Mouse (Mus musculus) heart, embryonic 15.5 days (tissue): ENCODE measurements at regions not wholly inside any gene's neighbourhood (a gene's known extent, or its start where the extent isn't known, plus 50 kb on each side); places are given as distances from the start of the nearest gene placed in this dataset.

ENCODE experiments used
- ATAC-seq: fragments of 200-750 bp; cut with Nextera tagmentation; replicated peaks from 2 replicates; pipeline ENCODE4 v1.8.0; 2017; ENCODE audit warnings: low read depth, moderate TSS enrichment; ENCODE audit not compliant: insufficient number of reproducible peaks, insufficient read depth, low FRiP score
- H3K27ac ChIP-seq: fragments of 300-500 bp; sonication (generic); 2 replicates; pipeline ENCODE4 v1.5.1; 2015; ENCODE audit warnings: mild to moderate bottlenecking, inconsistent platforms
- H3K27me3 ChIP-seq: fragments of 300-500 bp; sonication (generic); 2 replicates; pipeline ENCODE4 v1.6.1; 2015; ENCODE audit warnings: inconsistent platforms
- H3K36me3 ChIP-seq: fragments of 300-500 bp; sonication (generic); 2 replicates; pipeline ENCODE4 v1.6.1; 2015; ENCODE audit warnings: mild to moderate bottlenecking, inconsistent platforms
- H3K4me1 ChIP-seq: fragments of 300-500 bp; sonication (generic); replicated peaks from 2 replicates; pipeline ENCODE4 v1.6.1; 2015; ENCODE audit warnings: inconsistent platforms
- H3K4me2 ChIP-seq: fragments of 300-500 bp; sonication (generic); 2 replicates; pipeline ENCODE4 v1.6.1; 2015; ENCODE audit warnings: inconsistent platforms, mild to moderate bottlenecking, moderate library complexity
- H3K4me3 ChIP-seq: fragments of 300-500 bp; sonication (generic); 2 replicates; pipeline ENCODE4 v1.5.1; 2015; ENCODE audit warnings: mild to moderate bottlenecking, inconsistent platforms
- H3K9ac ChIP-seq: fragments of 300-500 bp; sonication (generic); 2 replicates; pipeline ENCODE4 v1.6.1; 2015; ENCODE audit warnings: mild to moderate bottlenecking, inconsistent platforms
- H3K9me3 ChIP-seq: fragments of 300-500 bp; sonication (generic); replicated peaks from 2 replicates; pipeline ENCODE4 v1.6.1; 2016; ENCODE audit warnings: inconsistent platforms
- WGBS: fragments of 180-500 bp; shearing (Covaris S2); methylation state at CpG from one replicate; pipeline ENCODE4 v1.1.7; 2015; ENCODE audit warnings: mixed read lengths; 5-methylcytosine and 5-hydroxymethylcytosine counted together

- H3K9me3 ChIP-seq: no peaks in the 10 kb centered on the region
- H3K27me3 ChIP-seq: no peaks in the 10 kb centered on the region
- no peak overlapping the region for H3K4me2 ChIP-seq
- no peak for ATAC-seq
- WGBS: 56% methylated on average over 1 of the region's 1 CpGs
- H3K9ac ChIP-seq: no peak overlapping the region
- no peak overlapping the region for H3K4me3 ChIP-seq
- 0 out of 2 replicates have a peak, but pooled peaks cover 2% of the 10 kb centered on the region for H3K4me1 ChIP-seq
- no peaks in the 10 kb centered on the region for H3K36me3 ChIP-seq
- H3K27ac ChIP-seq: no peak overlapping the region
Measured at GRCm38 (mm10) chr2:84241986-84242385, 183.2 kb downstream of the Calcrl start.

DNA sequence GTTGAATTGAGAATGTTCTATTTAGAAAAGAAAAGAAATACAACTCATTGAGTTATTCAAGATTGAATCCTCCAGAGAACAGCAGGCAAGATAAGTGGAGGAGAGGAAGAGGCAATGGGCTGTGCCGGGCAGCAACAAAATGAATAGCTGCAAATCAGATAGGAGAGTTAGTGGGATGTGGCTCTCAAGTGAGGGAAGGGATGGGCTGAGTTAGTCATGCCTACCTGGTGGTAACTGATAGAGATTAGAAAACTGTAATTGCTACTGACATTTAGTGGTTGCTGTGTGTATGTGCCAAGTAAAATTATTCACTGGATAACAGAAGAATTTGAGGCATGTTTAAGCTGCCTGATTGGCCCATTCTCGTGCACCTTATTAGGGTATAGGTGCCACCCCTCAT, 179.3 kb downstream of the Calcrl start:
- H3K9ac ChIP-seq: no peak overlapping the region
- 55% methylated on average over 2 of the region's 2 CpGs for WGBS
- H3K4me3 ChIP-seq: no peak overlapping the region
- ATAC-seq: no peak
- no peaks in the 10 kb centered on the region for H3K9me3 ChIP-seq
- no peak overlapping the region for H3K27ac ChIP-seq
- H3K27me3 ChIP-seq: no peaks in the 10 kb centered on the region
- H3K4me1 ChIP-seq: 0 out of 2 replicates have a peak, but pooled peaks cover 2% of the 10 kb centered on the region
- H3K36me3 ChIP-seq: no peaks in the 10 kb centered on the region
- H3K4me2 ChIP-seq: no peak overlapping the region

GRCm38 (mm10) chr2:84246562-84246961, 178.6 kb downstream of the Calcrl start:
- ATAC-seq: no peak
- 0 out of 2 replicates have a peak, but pooled peaks cover 2% of the 10 kb centered on the region for H3K4me1 ChIP-seq

DNA sequence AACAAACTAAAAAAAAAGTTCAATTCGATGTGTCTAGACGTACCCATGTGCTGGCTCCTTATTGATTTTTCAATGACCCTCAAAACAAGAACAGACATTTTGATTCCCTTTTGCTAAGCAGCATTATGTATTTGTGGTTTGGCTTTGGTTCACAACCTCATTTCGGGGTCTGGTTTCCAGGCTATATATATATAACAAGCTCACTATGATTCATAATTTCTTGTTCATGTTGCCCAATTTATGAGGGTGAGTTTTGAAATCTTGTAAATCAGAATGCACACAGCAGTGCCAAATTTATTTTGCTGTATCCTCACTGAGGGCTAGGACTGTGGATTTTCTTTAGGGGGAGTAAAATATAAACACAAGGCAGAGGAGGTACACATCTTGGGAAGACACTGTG, 177.0 kb downstream of the Calcrl start:
- 86% methylated on average over 3 of the region's 3 CpGs for WGBS
- H3K27me3 ChIP-seq: no peaks in the 10 kb centered on the region

More at GRCm38 (mm10) chr2:84246562-84246961, 178.6 kb downstream of the Calcrl start:
- H3K9me3 ChIP-seq: no peaks in the 10 kb centered on the region
- no peaks in the 10 kb centered on the region for H3K36me3 ChIP-seq
- H3K9ac ChIP-seq: no peak overlapping the region
- WGBS: 49% methylated on average over 2 of the region's 2 CpGs
- H3K4me2 ChIP-seq: no peak overlapping the region
- no peak overlapping the region for H3K27ac ChIP-seq
- H3K27me3 ChIP-seq: no peaks in the 10 kb centered on the region
- H3K4me3 ChIP-seq: no peak overlapping the region

GRCm38 (mm10) chr2:84249871-84250270, 175.3 kb downstream of the Calcrl start:
- 0 out of 2 replicates have a peak, but pooled peaks cover 2% of the 10 kb centered on the region for H3K4me1 ChIP-seq
- no peak overlapping the region for H3K4me3 ChIP-seq
- H3K9me3 ChIP-seq: no peaks in the 10 kb centered on the region
- no peaks in the 10 kb centered on the region for H3K36me3 ChIP-seq
- 0 out of 2 replicates have a peak overlapping the region, but pooled peaks have one; percentile 47 for H3K27ac ChIP-seq
- ATAC-seq: no peak
- H3K9ac ChIP-seq: no peak overlapping the region
- WGBS: 33% methylated on average over 3 of the region's 3 CpGs
- no peak overlapping the region for H3K4me2 ChIP-seq
- no peaks in the 10 kb centered on the region for H3K27me3 ChIP-seq

More for the DNA sequence above, 177.0 kb downstream of the Calcrl start:
- Histone ChIP-seq H3K27ac (no peak overlapping the region), H3K9me3 (no peaks in the 10 kb centered on the region), H3K9ac (no peak overlapping the region), H3K4me3 (no peak overlapping the region), H3K4me1 (0 out of 2 replicates have a peak, but pooled peaks cover 2% of the 10 kb centered on the region), H3K4me2 (no peak overlapping the region), H3K36me3 (no peaks in the 10 kb centered on the region)
- no peak for ATAC-seq

GRCm38 (mm10) chr2:84252076-84252475, 173.1 kb downstream of the Calcrl start:
- no peak overlapping the region for H3K27ac ChIP-seq
- no peaks in the 10 kb centered on the region for H3K4me1 ChIP-seq
- no peak overlapping the region for H3K4me3 ChIP-seq
- 64% methylated on average over 1 of the region's 1 CpGs for WGBS
- no peaks in the 10 kb centered on the region for H3K36me3 ChIP-seq
- H3K4me2 ChIP-seq: no peak overlapping the region
- no peak for ATAC-seq
- no peaks in the 10 kb centered on the region for H3K27me3 ChIP-seq
- H3K9ac ChIP-seq: no peak overlapping the region
- no peaks in the 10 kb centered on the region for H3K9me3 ChIP-seq

- H3K4me1 ChIP-seq: no peaks in the 10 kb centered on the region
- no peak overlapping the region for H3K4me2 ChIP-seq
- H3K4me3 ChIP-seq: no peak overlapping the region
- H3K36me3 ChIP-seq: no peaks in the 10 kb centered on the region
- no peak overlapping the region for H3K9ac ChIP-seq
- no peaks in the 10 kb centered on the region for H3K27me3 ChIP-seq
- 73% methylated on average over 2 of the region's 2 CpGs for WGBS
- no peak overlapping the region for H3K27ac ChIP-seq
- no peaks in the 10 kb centered on the region for H3K9me3 ChIP-seq
- ATAC-seq: no peak
Measured at GRCm38 (mm10) chr2:84258339-84259006, 166.7 kb downstream of the Calcrl start.

DNA sequence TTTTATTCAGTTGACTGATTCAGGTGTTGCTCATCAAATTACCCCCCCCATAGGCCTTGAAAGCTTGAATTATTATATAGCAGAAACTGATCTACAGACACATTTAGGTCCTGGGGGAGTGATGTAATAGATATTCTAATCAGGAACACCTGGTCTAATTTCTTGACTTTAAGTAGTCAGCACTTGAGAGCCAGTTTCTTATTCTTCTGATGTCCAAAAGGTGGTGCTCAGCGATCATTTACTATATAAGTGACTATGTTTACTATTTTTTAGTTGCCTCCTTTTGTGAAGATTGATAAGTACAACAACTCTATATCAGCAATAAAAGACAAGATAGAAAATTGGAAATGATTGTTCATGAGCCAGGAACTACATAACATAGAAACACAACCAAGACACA, 166.0 kb downstream of the Calcrl start:
- Histone ChIP-seq H3K36me3 (no peaks in the 10 kb centered on the region), H3K27ac (no peak overlapping the region), H3K4me3 (no peak overlapping the region), H3K9ac (no peak overlapping the region), H3K4me2 (no peak overlapping the region), H3K4me1 (no peaks in the 10 kb centered on the region; the same call in 1 of the 2 replicates), H3K27me3 (no peaks in the 10 kb centered on the region), H3K9me3 (no peaks in the 10 kb centered on the region)
- 76% methylated on average over 1 of the region's 1 CpGs for WGBS
- no peak for ATAC-seq

DNA sequence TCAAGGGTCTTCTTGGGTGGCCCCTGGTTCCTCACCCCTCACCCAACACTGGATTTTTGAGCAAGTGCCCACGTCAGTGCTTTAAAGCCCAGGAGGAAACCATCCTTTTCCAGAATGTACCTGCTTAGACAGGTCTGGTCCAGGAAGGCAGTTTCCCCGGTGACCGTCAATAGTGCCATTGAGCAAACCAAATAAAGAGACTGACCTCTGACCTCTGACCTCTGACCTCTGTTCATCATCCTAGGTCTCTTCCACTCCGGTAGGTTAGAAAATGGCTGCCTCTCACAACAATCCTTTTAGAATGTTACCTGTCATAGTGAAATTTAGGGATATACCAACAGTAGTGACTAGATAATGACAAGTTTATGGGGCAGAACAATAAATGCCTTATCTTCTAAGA, 164.5 kb downstream of the Calcrl start:
- Histone ChIP-seq H3K4me2 (no peak overlapping the region), H3K4me1 (no peaks in the 10 kb centered on the region; the same call in 1 of the 2 replicates), H3K9ac (no peak overlapping the region), H3K9me3 (no peaks in the 10 kb centered on the region), H3K4me3 (no peak overlapping the region), H3K27me3 (no peaks in the 10 kb centered on the region), H3K36me3 (no peaks in the 10 kb centered on the region), H3K27ac (no peak overlapping the region)
- no peak for ATAC-seq
- 84% methylated on average over 4 of the region's 4 CpGs for WGBS

GRCm38 (mm10) chr2:84261481-84261880, 163.7 kb downstream of the Calcrl start:
- Histone ChIP-seq H3K4me1 (no peaks in the 10 kb centered on the region; the same call in 1 of the 2 replicates), H3K9ac (no peak overlapping the region), H3K4me2 (no peak overlapping the region), H3K36me3 (no peaks in the 10 kb centered on the region), H3K9me3 (no peaks in the 10 kb centered on the region), H3K27me3 (no peaks in the 10 kb centered on the region), H3K4me3 (no peak overlapping the region), H3K27ac (no peak overlapping the region)
- ATAC-seq: no peak
- WGBS: 85% methylated on average over 5 of the region's 5 CpGs

GRCm38 (mm10) chr2:84264485-84264884, 160.7 kb downstream of the Calcrl start:
- Histone ChIP-seq H3K4me2 (no peak overlapping the region), H3K9me3 (no peaks in the 10 kb centered on the region), H3K36me3 (no peaks in the 10 kb centered on the region), H3K4me1 (no peaks in the 10 kb centered on the region; the same call in 1 of the 2 replicates), H3K27me3 (no peaks in the 10 kb centered on the region), H3K27ac (no peak overlapping the region), H3K9ac (no peak overlapping the region), H3K4me3 (no peak overlapping the region)
- ATAC-seq: no peak
- WGBS: 54% methylated on average over 2 of the region's 2 CpGs

DNA sequence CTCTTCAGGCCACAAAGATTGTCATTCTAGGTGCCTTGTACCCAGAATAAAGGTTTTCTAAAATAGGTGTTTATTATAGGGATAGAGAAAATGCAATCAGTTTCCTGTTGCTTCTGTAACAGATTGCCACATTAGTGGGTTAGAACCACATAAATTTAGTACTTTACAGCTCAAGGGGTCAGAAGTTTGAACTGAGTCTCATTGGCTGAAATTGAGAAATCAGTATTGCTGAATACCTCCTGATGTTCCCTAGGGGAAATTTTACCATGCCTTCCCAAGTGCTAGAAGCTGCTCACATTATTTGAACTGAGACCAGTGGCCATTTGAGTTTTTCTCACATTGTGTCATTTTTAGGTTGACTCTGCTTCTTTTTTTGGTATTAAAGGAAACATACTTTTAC, 160.2 kb downstream of the Calcrl start:
- Histone ChIP-seq H3K4me2 (no peak overlapping the region), H3K9ac (no peak overlapping the region), H3K4me1 (no peaks in the 10 kb centered on the region; the same call in 1 of the 2 replicates), H3K27me3 (no peaks in the 10 kb centered on the region), H3K36me3 (no peaks in the 10 kb centered on the region), H3K9me3 (no peaks in the 10 kb centered on the region), H3K27ac (no peak overlapping the region), H3K4me3 (no peak overlapping the region)
- ATAC-seq: no peak
